Mouse (Mus musculus) neural tube, embryonic 15.5 days (tissue): ENCODE data around the gene Susd3. TPM values are rescaled to one million over a fixed set of nuclear protein-coding genes. Genes with fewer than 3 reads are reported as not detected.

Experiments used
- polyA plus RNA-seq: library from polyadenylated mRNA; unstranded; fragments of >200 nt; fragmentation: Nextera tagmentation; extraction: Ambion mirVana; gene quantifications from 2 replicates; pipeline ENCODE4 v1.2.1, GENCODE M21; 2015

The Susd3 gene
- polyA plus RNA-seq, 1 experiment from 2014 or later = 0.95 TPM

Other genes starting within 250 kb of the Susd3 start
- gene Wnk2, start 100.7 kb downstream of the Susd3 start, polyA plus RNA-seq = 16.0 and 19.0 TPM in 2 replicates
- gene Ninj1, start 61.2 kb downstream of the Susd3 start, polyA plus RNA-seq = 37.4 and 38.9 TPM in 2 replicates
- 44.6 and 45.5 TPM in 2 replicates for gene Card19, start 32.7 kb downstream of the Susd3 start, polyA plus RNA-seq
- gene Fgd3, start 71.6 kb upstream of the Susd3 start, polyA plus RNA-seq = 2.1 and 2.2 TPM in 2 replicates
- gene Bicd2, start 92.9 kb upstream of the Susd3 start, polyA plus RNA-seq = 28.3 and 30.3 TPM in 2 replicates
- gene Ippk, start 172.5 kb upstream of the Susd3 start, polyA plus RNA-seq = 13.1 and 13.6 TPM in 2 replicates
- 0.58 and 0.72 TPM in 2 replicates for gene Tes3-ps, start 244.6 kb upstream of the Susd3 start, polyA plus RNA-seq